Mouse (Mus musculus) forebrain, embryonic 13.5 days (tissue): ENCODE results near the gene Gm48552. TPM values are rescaled to one million over a fixed set of nuclear protein-coding genes. Genes with fewer than 3 reads are reported as not detected.

Experiments used
- ATAC-seq: fragments of 200-750 bp; cut with Nextera tagmentation; 2 replicates; pipeline ENCODE4 v1.8.0; 2017
- H3K27ac ChIP-seq: fragments of 300-500 bp; sonication (generic); 2 replicates; pipeline ENCODE4 v1.5.1; 2015; ENCODE audit warnings: inconsistent platforms, mild to moderate bottlenecking, moderate library complexity
- H3K27me3 ChIP-seq: fragments of 300-500 bp; sonication (generic); 2 replicates; pipeline ENCODE4 v1.6.1; 2015; ENCODE audit warnings: mild to moderate bottlenecking, inconsistent platforms
- H3K36me3 ChIP-seq: fragments of 300-500 bp; sonication (generic); 2 replicates; pipeline ENCODE4 v1.6.1; 2015; ENCODE audit warnings: mild to moderate bottlenecking, inconsistent platforms; ENCODE audit not compliant: poor library complexity, severe bottlenecking
- H3K4me1 ChIP-seq: fragments of 300-500 bp; sonication (generic); 2 replicates; pipeline ENCODE4 v1.6.1; 2015; ENCODE audit warnings: inconsistent platforms
- H3K4me2 ChIP-seq: fragments of 300-500 bp; sonication (generic); 2 replicates; pipeline ENCODE4 v1.6.1; 2015; ENCODE audit warnings: inconsistent platforms, mild to moderate bottlenecking, moderate library complexity
- H3K4me3 ChIP-seq: fragments of 300-500 bp; sonication (generic); 2 replicates; pipeline ENCODE4 v1.5.1; 2015; ENCODE audit warnings: mild to moderate bottlenecking, inconsistent platforms
- H3K9ac ChIP-seq: fragments of 300-500 bp; sonication (generic); 2 replicates; pipeline ENCODE4 v1.6.1; 2015; ENCODE audit warnings: mild to moderate bottlenecking, inconsistent platforms
- H3K9me3 ChIP-seq: fragments of 300-500 bp; sonication (generic); replicated peaks from 2 replicates; pipeline ENCODE4 v1.6.1; 2016; ENCODE audit warnings: inconsistent platforms
- WGBS: fragments of 180-500 bp; shearing (Covaris S2); methylation state at CpG from one replicate; pipeline ENCODE4 v1.1.7; 2015; 5-methylcytosine and 5-hydroxymethylcytosine counted together
- polyA plus RNA-seq: library from polyadenylated mRNA; unstranded; fragments of >200 nt; fragmentation: Nextera tagmentation; extraction: Ambion mirVana; gene quantifications from 2 replicates; pipeline ENCODE4 v1.2.1, GENCODE M21; 2015

Gene Gm48552
- polyA plus RNA-seq, 1 experiment from 2014 or later: 2.3 TPM

GRCm38 (mm10) chr10:81419111-81419928 is 30.5 kb downstream of the Gm48552 start:
- Histone ChIP-seq H3K4me2 (no peak overlapping the region), H3K9me3 (no peaks in the 10 kb centered on the region), H3K27ac (no peak overlapping the region), H3K36me3 (peaks cover 15% of the 10 kb centered on the region), H3K4me1 (peaks cover 52% of the 10 kb centered on the region), H3K27me3 (peaks cover 16% of the 10 kb centered on the region), H3K9ac (no peak overlapping the region), H3K4me3 (no peak overlapping the region)
- WGBS: 94% methylated on average over 10 of the region's 10 CpGs
- ATAC-seq: no peak

- H3K4me1 ChIP-seq: peaks cover 52% of the 10 kb centered on the region
- H3K9ac ChIP-seq: no peak overlapping the region
- ATAC-seq: no peak
- WGBS: 86% methylated on average over 40 of the region's 40 CpGs
- peaks cover 15% of the 10 kb centered on the region for H3K36me3 ChIP-seq
- no peaks in the 10 kb centered on the region for H3K9me3 ChIP-seq
- H3K4me3 ChIP-seq: no peak overlapping the region
- no peak overlapping the region for H3K4me2 ChIP-seq
- peaks cover 26% of the 10 kb centered on the region for H3K27me3 ChIP-seq
- no peak overlapping the region for H3K27ac ChIP-seq
Measured at GRCm38 (mm10) chr10:81420191-81420767, 31.5 kb downstream of the Gm48552 start.

GRCm38 (mm10) chr10:81421041-81421796 is 32.4 kb downstream of the Gm48552 start:
- Histone ChIP-seq H3K9ac (no peak overlapping the region), H3K27ac (no peak overlapping the region), H3K9me3 (no peaks in the 10 kb centered on the region), H3K4me2 (no peak overlapping the region), H3K36me3 (peaks cover 15% of the 10 kb centered on the region), H3K4me3 (no peak overlapping the region), H3K27me3 (peaks cover 34% of the 10 kb centered on the region), H3K4me1 (peaks cover 53% of the 10 kb centered on the region)
- WGBS: 82% methylated on average over 4 of the region's 4 CpGs
- ATAC-seq: no peak

GRCm38 (mm10) chr10:81421797-81422100 is 32.9 kb downstream of the Gm48552 start:
- no peak for ATAC-seq
- peaks cover 53% of the 10 kb centered on the region for H3K4me1 ChIP-seq
- no peaks in the 10 kb centered on the region for H3K9me3 ChIP-seq
- H3K36me3 ChIP-seq: peaks cover 15% of the 10 kb centered on the region
- no peak overlapping the region for H3K9ac ChIP-seq
- no peak overlapping the region for H3K4me3 ChIP-seq
- no peak overlapping the region for H3K27ac ChIP-seq
- WGBS: 72% methylated on average over 5 of the region's 5 CpGs
- H3K4me2 ChIP-seq: no peak overlapping the region
- H3K27me3 ChIP-seq: peaks cover 36% of the 10 kb centered on the region

GRCm38 (mm10) chr10:81422191-81422590 is 33.4 kb downstream of the Gm48552 start:
- Histone ChIP-seq H3K27me3 (peaks cover 40% of the 10 kb centered on the region), H3K9me3 (no peaks in the 10 kb centered on the region), H3K4me2 (no peak overlapping the region), H3K27ac (no peak overlapping the region), H3K4me3 (no peak overlapping the region), H3K36me3 (peaks cover 15% of the 10 kb centered on the region), H3K4me1 (peaks cover 53% of the 10 kb centered on the region), H3K9ac (no peak overlapping the region)
- no peak for ATAC-seq
- WGBS: 80% methylated on average over 6 of the region's 6 CpGs

- H3K27me3 ChIP-seq: peaks cover 46% of the 10 kb centered on the region
- H3K4me3 ChIP-seq: no peak overlapping the region
- H3K36me3 ChIP-seq: peaks cover 15% of the 10 kb centered on the region
- no peak overlapping the region for H3K9ac ChIP-seq
- H3K27ac ChIP-seq: no peak overlapping the region
- 82% methylated on average over 3 of the region's 3 CpGs for WGBS
- no peaks in the 10 kb centered on the region for H3K9me3 ChIP-seq
- H3K4me1 ChIP-seq: peaks cover 49% of the 10 kb centered on the region
- no peak for ATAC-seq
- no peak overlapping the region for H3K4me2 ChIP-seq
Measured at GRCm38 (mm10) chr10:81422661-81423217, 33.9 kb downstream of the Gm48552 start.

GRCm38 (mm10) chr10:81423476-81424245 is 34.9 kb downstream of the Gm48552 start:
- peaks cover 54% of the 10 kb centered on the region for H3K27me3 ChIP-seq
- peaks cover 40% of the 10 kb centered on the region for H3K4me1 ChIP-seq
- H3K36me3 ChIP-seq: peaks cover 15% of the 10 kb centered on the region
- H3K9me3 ChIP-seq: no peaks in the 10 kb centered on the region
- no peak for ATAC-seq
- peak overlapping the region; percentile 72 for H3K4me2 ChIP-seq
- no peak overlapping the region for H3K4me3 ChIP-seq
- 74% methylated on average over 4 of the region's 4 CpGs for WGBS
- 0 out of 2 replicates have a peak overlapping the region, but pooled peaks have one; percentile 10 for H3K9ac ChIP-seq
- peak overlapping the region; percentile 53 for H3K27ac ChIP-seq

- peak overlapping the region; percentile 45; the same call in 1 of the 2 replicates for H3K9ac ChIP-seq
- 5% methylated on average over 24 of the region's 25 CpGs for WGBS
- H3K4me1 ChIP-seq: peaks cover 41% of the 10 kb centered on the region
- peaks cover 12% of the 10 kb centered on the region for H3K36me3 ChIP-seq
- H3K4me3 ChIP-seq: 0 out of 2 replicates have a peak overlapping the region, but pooled peaks have one; percentile 44
- ATAC-seq: no peak
- H3K4me2 ChIP-seq: peak overlapping the region; percentile 72
- no peaks in the 10 kb centered on the region for H3K9me3 ChIP-seq
- H3K27ac ChIP-seq: peak overlapping the region; percentile 57
- peaks cover 54% of the 10 kb centered on the region for H3K27me3 ChIP-seq
Measured at GRCm38 (mm10) chr10:81424246-81425051, 35.6 kb downstream of the Gm48552 start.

- peak overlapping the region; percentile 57 for H3K27ac ChIP-seq
- WGBS: 32% methylated on average over 10 of the region's 10 CpGs
Measured at GRCm38 (mm10) chr10:81425236-81425850, 36.5 kb downstream of the Gm48552 start.

GRCm38 (mm10) chr10:81426081-81426671 is 37.4 kb downstream of the Gm48552 start:
- Histone ChIP-seq H3K36me3 (no peaks in the 10 kb centered on the region), H3K27ac (peak overlapping the region; percentile 57; the same call in 1 of the 2 replicates), H3K4me3 (peak overlapping the region; percentile 44), H3K4me1 (peaks cover 49% of the 10 kb centered on the region), H3K9me3 (no peaks in the 10 kb centered on the region), H3K4me2 (peak overlapping the region; percentile 72), H3K9ac (peak overlapping the region; percentile 66), H3K27me3 (peaks cover 54% of the 10 kb centered on the region)
- no peak for ATAC-seq
- 4% methylated on average over 16 of the region's 33 CpGs for WGBS

More at GRCm38 (mm10) chr10:81425236-81425850, 36.5 kb downstream of the Gm48552 start:
- peaks cover 54% of the 10 kb centered on the region for H3K27me3 ChIP-seq
- H3K9ac ChIP-seq: peak overlapping the region; percentile 45
- peaks cover 3% of the 10 kb centered on the region for H3K36me3 ChIP-seq
- peak overlapping the region; percentile 44 for H3K4me3 ChIP-seq
- peak overlapping the region; percentile 72 for H3K4me2 ChIP-seq
- ATAC-seq: no peak
- no peaks in the 10 kb centered on the region for H3K9me3 ChIP-seq
- H3K4me1 ChIP-seq: peaks cover 46% of the 10 kb centered on the region
